Mouse (Mus musculus) liver, embryonic 15.5 days (tissue): Measurements from ENCODE around the gene Lekr1. TPM values are rescaled to one million over a fixed set of nuclear protein-coding genes. Genes with fewer than 3 reads are reported as not detected.
"Not testable (repeated sequence)": the region's sequence is repeated elsewhere in the genome, so short reads cannot be mapped to it uniquely, and the experiment has no call there.

ENCODE experiments used
- ATAC-seq: fragments of 200-750 bp; cut with Nextera tagmentation; 2 replicates; pipeline ENCODE4 v1.8.0; 2017; ENCODE audit warnings: moderate number of reproducible peaks, mild to moderate bottlenecking, moderate library complexity; ENCODE audit not compliant: insufficient read depth
- H3K27ac ChIP-seq: fragments of 300-500 bp; sonication (generic); replicated peaks from 2 replicates; pipeline ENCODE4 v1.5.1; 2015; ENCODE audit warnings: mild to moderate bottlenecking, inconsistent platforms
- H3K27me3 ChIP-seq: fragments of 300-500 bp; sonication (generic); 2 replicates; pipeline ENCODE4 v1.6.1; 2015; ENCODE audit warnings: mild to moderate bottlenecking, inconsistent platforms
- H3K36me3 ChIP-seq: fragments of 300-500 bp; sonication (generic); replicated peaks from 2 replicates; pipeline ENCODE4 v1.6.1; 2015; ENCODE audit warnings: moderate library complexity, mild to moderate bottlenecking, inconsistent platforms
- H3K4me1 ChIP-seq: fragments of 300-500 bp; sonication (generic); replicated peaks from 2 replicates; pipeline ENCODE4 v1.6.1; 2015; ENCODE audit warnings: inconsistent platforms
- H3K4me2 ChIP-seq: fragments of 300-500 bp; sonication (generic); 2 replicates; pipeline ENCODE4 v1.6.1; 2015; ENCODE audit warnings: moderate library complexity, mild to moderate bottlenecking, inconsistent platforms
- H3K4me3 ChIP-seq: fragments of 300-500 bp; sonication (generic); replicated peaks from 2 replicates; pipeline ENCODE4 v1.5.1; 2015; ENCODE audit warnings: mild to moderate bottlenecking, inconsistent platforms
- H3K9ac ChIP-seq: fragments of 300-500 bp; sonication (generic); 2 replicates; pipeline ENCODE4 v1.6.1; 2015; ENCODE audit warnings: moderate library complexity, mild to moderate bottlenecking, inconsistent platforms
- H3K9me3 ChIP-seq: fragments of 300-500 bp; sonication (generic); replicated peaks from 2 replicates; pipeline ENCODE4 v1.6.1; 2016; ENCODE audit warnings: inconsistent platforms
- WGBS: fragments of 180-500 bp; shearing (Covaris S2); methylation state at CpG from one replicate; pipeline ENCODE4 v1.1.7; 2015; ENCODE audit warnings: mixed read lengths; ENCODE audit not compliant: insufficient replicate concordance; 5-methylcytosine and 5-hydroxymethylcytosine counted together
- polyA plus RNA-seq: library from polyadenylated mRNA; unstranded; fragments of >200 nt; fragmentation: Nextera tagmentation; extraction: Ambion mirVana; gene quantifications from 2 replicates; pipeline ENCODE4 v1.2.1, GENCODE M21; 2015

Gene Lekr1
- polyA plus RNA-seq, 1 experiment from 2014 or later: 0.88 TPM

DNA sequence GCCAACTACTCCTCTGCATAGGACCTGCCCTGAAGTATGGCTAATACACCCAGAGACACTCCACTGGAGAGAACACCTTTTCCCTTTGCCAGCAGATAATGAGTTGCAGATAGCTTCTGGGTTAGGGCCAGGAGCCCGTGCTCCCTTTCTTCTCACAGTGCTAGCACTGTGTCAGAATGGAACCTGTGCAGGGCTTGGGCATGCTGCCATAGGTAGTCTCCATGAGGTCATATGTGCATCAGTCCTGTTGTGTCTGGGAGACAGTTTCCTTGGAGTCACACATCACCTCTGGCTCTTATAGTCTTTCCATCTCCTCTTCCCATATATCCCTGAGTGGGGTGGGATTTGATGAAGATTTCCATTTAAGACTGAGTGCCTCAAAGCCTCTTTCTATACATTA lies 33.7 kb downstream of the Lekr1 start:
- H3K9me3 ChIP-seq: no peaks in the 10 kb centered on the region
- H3K27ac ChIP-seq: no peak overlapping the region
- H3K9ac ChIP-seq: no peak overlapping the region
- no peaks in the 10 kb centered on the region for H3K4me1 ChIP-seq
- ATAC-seq: no peak
- H3K36me3 ChIP-seq: no peaks in the 10 kb centered on the region
- no peak overlapping the region for H3K4me3 ChIP-seq
- no peaks in the 10 kb centered on the region for H3K27me3 ChIP-seq
- 29% methylated on average over 1 of the region's 1 CpGs for WGBS
- H3K4me2 ChIP-seq: no peak overlapping the region

DNA sequence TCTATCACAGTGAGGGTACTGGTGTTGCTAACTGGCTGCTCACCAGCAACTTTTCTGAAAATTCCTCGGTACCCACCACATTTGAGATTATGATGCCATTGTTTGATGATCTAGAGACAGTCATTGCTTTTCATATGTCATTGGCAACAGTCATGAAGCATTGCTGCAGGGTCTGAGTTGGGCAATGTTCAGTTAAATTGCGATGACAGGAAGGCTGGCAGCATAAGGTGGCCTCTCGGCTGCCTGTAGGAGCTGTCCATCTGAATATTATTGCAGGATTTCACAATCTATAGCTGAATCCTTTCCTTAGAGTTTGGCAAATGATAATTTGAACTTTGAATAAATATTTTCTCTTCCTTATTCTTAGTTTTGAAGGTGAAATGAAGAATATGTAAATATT lies 48.3 kb downstream of the Lekr1 start:
- H3K27ac ChIP-seq: no peak overlapping the region
- H3K4me3 ChIP-seq: no peak overlapping the region
- H3K9me3 ChIP-seq: no peaks in the 10 kb centered on the region
- H3K9ac ChIP-seq: no peak overlapping the region
- no peaks in the 10 kb centered on the region for H3K27me3 ChIP-seq
- no peaks in the 10 kb centered on the region for H3K4me1 ChIP-seq
- no peak overlapping the region for H3K4me2 ChIP-seq
- WGBS: 61% methylated on average over 3 of the region's 3 CpGs
- no peak for ATAC-seq
- H3K36me3 ChIP-seq: no peaks in the 10 kb centered on the region

DNA sequence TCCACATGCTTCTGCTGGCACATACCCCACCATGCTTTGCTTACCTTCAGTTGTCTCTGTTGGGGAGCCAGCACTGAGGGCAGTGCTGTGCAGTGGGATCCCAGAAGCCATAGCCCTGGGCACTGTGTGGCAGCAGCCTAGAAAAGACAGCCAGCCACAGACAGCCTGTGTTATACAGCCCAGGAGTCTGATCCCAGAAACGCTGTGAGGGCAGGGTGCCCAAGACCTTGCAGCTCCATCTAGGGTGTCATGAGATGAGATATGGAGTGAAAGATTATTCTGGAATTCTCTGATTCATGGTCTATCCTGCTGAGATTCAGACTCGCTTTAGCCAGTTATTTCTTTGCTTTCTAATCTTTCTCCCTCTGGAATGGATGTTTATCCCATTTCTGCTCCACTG lies 51.4 kb downstream of the Lekr1 start:
- Histone ChIP-seq H3K4me3 (no peak overlapping the region), H3K4me1 (no peaks in the 10 kb centered on the region), H3K9ac (no peak overlapping the region), H3K27me3 (no peaks in the 10 kb centered on the region), H3K4me2 (no peak overlapping the region), H3K9me3 (no peaks in the 10 kb centered on the region), H3K27ac (no peak overlapping the region), H3K36me3 (no peaks in the 10 kb centered on the region)
- 51% methylated on average over 2 of the region's 2 CpGs for WGBS
- no peak for ATAC-seq

DNA sequence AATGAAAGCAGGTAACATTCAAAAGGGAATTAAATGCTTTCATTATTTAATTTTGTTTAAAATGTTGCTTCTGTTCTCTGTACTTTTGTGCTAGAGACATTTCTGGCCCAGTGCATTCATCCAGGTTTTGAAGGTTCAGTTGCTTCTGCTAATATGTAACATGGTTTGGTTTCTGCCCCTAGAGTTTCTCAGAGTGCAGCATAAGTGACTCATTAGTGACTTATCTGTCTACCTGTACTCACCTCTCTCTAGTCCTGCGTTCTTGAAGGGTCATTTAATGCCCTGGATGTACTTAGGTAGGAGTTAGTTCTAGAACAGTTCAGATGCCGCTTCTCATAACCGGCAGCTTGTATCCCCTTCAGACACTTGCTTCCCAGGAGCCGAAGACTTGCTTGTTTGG lies 56.9 kb downstream of the Lekr1 start:
- H3K9me3 ChIP-seq: no peaks in the 10 kb centered on the region
- no peak overlapping the region for H3K27ac ChIP-seq
- H3K4me2 ChIP-seq: no peak overlapping the region
- WGBS: 70% methylated on average over 4 of the region's 4 CpGs
- ATAC-seq: no peak
- no peak overlapping the region for H3K4me3 ChIP-seq
- no peaks in the 10 kb centered on the region for H3K27me3 ChIP-seq
- H3K36me3 ChIP-seq: no peaks in the 10 kb centered on the region
- no peak overlapping the region for H3K9ac ChIP-seq
- H3K4me1 ChIP-seq: no peaks in the 10 kb centered on the region

DNA sequence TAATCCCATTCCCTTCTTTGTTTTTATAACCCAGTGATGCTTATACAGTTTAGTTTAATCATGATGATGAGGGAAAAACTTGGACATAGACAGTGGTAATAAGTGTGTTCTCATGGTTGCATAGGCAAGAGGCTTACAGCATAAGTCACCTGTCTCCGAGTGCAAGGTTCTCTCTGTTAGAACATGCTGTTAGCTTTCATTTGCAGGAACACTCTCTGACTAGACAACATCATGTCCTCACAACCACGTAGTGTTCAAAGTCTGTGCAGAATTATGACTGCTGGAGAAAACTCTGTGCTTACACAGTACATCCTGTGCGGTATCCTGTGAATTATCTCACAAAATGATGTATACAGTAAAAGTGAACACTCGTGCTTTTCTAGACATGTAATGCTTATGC lies 57.6 kb downstream of the Lekr1 start:
- no peaks in the 10 kb centered on the region for H3K36me3 ChIP-seq
- 57% methylated on average over 4 of the region's 4 CpGs for WGBS
- ATAC-seq: no peak

DNA sequence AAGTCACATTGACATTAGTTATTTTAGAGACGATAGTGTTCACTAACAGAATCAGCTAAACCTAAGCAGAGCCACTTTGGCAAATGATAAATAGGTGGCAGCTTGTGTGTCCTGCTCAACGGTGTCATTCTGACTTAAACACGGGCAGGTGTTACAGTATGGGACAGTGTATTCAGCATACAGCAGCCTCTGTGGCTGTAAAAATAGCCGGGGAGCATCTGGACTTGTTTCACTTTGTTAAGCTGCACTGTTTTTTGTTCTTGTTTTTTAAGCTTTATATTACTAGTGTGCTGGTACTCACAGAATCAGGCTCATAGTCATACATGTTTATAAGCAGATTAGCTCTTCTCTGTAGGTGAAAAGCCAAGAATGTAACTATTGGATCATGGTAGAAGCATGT lies 71.8 kb downstream of the Lekr1 start:
- H3K9me3 ChIP-seq: no peaks in the 10 kb centered on the region
- H3K27ac ChIP-seq: no peak overlapping the region
- H3K9ac ChIP-seq: no peak overlapping the region
- H3K4me2 ChIP-seq: no peak overlapping the region
- no peak overlapping the region for H3K4me3 ChIP-seq
- no peaks in the 10 kb centered on the region for H3K27me3 ChIP-seq
- no peaks in the 10 kb centered on the region for H3K36me3 ChIP-seq
- no peaks in the 10 kb centered on the region for H3K4me1 ChIP-seq
- no peak for ATAC-seq
- WGBS: 64% methylated on average over 4 of the region's 4 CpGs

More for the DNA sequence above, 57.6 kb downstream of the Lekr1 start:
- Histone ChIP-seq H3K4me3 (no peak overlapping the region), H3K9ac (no peak overlapping the region), H3K4me1 (no peaks in the 10 kb centered on the region), H3K9me3 (no peaks in the 10 kb centered on the region), H3K27me3 (no peaks in the 10 kb centered on the region), H3K27ac (no peak overlapping the region), H3K4me2 (no peak overlapping the region)

DNA sequence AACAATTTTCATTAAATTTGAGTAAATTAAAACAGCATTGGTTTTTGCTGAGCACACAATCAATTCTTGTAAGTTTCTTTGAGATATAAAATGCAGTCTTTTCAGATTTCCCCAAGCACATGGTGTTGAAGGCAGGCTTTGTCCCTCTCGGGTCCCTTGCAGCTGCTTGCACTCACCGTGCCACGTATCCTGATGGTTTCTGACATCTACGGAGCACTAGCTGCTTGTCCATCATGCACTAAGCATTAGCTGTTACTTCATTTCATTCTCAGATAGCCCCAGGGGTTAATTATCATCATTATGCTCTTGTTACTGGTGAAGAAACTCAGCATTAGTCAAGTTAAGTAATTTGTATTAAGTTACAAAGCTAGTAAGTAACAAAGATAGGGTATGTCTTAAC lies 78.9 kb downstream of the Lekr1 start:
- Histone ChIP-seq H3K4me1 (no peaks in the 10 kb centered on the region), H3K9me3 (no peaks in the 10 kb centered on the region), H3K4me2 (no peak overlapping the region), H3K27me3 (no peaks in the 10 kb centered on the region), H3K27ac (no peak overlapping the region), H3K9ac (no peak overlapping the region), H3K36me3 (no peaks in the 10 kb centered on the region), H3K4me3 (no peak overlapping the region)
- WGBS: 69% methylated on average over 4 of the region's 4 CpGs
- ATAC-seq: no peak

DNA sequence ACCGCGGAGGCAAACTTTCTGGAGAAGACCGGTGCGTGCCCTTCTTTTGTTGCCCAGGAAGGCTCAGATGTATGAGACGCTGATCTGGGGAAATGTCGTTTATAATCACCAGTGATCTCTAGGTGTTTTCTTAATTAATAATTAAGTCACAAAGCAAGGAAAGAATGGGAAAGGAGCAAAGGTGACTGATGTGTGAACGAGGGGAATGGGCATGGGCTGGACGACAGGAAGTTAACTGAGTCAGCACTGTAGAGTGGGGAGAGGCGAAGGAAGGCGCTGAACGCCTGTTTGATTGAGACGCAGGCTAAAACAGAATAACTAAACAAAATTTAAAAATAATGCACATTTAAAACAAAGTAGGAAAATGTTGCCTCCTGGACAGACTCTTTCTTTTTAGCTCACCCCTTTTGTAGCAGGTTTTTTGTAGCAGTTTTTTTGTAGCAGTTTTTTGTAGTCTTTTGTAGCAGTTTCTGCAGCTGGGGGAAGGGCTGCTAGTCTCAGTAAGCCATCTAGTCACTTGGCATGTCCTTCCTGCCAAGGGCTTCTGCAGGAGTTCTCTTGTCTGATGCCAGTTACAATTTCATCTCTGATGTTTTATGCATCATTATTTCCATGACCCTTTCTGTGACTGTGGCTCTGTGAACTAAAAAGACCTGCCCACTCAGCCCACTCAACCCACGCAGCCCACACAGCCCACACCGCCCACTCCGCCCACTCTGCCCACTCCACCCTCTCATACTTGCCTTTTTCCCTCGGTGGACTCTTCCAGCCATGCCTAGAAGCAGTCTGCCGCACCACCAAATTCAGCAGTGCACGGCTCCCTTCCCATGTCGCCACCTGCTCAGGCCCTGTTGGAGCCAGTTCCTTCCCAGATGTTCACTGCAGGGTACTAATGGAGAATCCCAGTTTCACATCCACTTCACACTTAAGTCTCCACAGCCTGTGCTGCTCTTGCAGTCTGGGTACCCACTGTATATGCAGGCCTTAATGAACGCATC lies 98.8 kb downstream of the Lekr1 start:
- Histone ChIP-seq H3K4me2 (no peak overlapping the region), H3K4me1 (no peaks in the 10 kb centered on the region), H3K4me3 (no peak overlapping the region), H3K9ac (no peak overlapping the region), H3K27ac (no peak overlapping the region), H3K27me3 (no peaks in the 10 kb centered on the region), H3K36me3 (no peaks in the 10 kb centered on the region), H3K9me3 (no peaks in the 10 kb centered on the region)
- ATAC-seq: no peak
- WGBS: 60% methylated on average over 20 of the region's 20 CpGs

DNA sequence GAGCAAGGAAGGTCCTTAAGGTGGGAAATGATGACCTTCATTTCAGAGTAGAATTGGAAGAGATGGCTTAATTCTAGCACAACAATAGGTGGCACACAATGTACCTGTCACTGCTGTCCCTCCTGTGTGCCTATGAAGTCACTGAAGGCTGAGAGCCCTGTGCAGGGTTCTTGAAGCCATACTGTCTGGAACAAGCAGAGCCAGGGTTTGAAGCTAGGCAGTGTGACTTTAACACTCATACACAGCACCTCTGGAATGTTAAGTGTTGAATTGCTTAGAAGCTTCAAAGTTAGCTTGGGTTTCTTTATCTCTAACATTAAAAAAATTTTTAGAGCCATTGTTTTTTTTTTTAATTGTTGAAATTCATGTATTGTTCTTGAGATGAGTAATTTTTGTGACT lies 100.4 kb downstream of the Lekr1 start:
- Histone ChIP-seq H3K9ac (no peak overlapping the region), H3K27me3 (no peaks in the 10 kb centered on the region), H3K4me2 (no peak overlapping the region), H3K27ac (no peak overlapping the region), H3K9me3 (no peaks in the 10 kb centered on the region), H3K4me3 (no peak overlapping the region), H3K4me1 (no peaks in the 10 kb centered on the region), H3K36me3 (no peaks in the 10 kb centered on the region)
- ATAC-seq: no peak

DNA sequence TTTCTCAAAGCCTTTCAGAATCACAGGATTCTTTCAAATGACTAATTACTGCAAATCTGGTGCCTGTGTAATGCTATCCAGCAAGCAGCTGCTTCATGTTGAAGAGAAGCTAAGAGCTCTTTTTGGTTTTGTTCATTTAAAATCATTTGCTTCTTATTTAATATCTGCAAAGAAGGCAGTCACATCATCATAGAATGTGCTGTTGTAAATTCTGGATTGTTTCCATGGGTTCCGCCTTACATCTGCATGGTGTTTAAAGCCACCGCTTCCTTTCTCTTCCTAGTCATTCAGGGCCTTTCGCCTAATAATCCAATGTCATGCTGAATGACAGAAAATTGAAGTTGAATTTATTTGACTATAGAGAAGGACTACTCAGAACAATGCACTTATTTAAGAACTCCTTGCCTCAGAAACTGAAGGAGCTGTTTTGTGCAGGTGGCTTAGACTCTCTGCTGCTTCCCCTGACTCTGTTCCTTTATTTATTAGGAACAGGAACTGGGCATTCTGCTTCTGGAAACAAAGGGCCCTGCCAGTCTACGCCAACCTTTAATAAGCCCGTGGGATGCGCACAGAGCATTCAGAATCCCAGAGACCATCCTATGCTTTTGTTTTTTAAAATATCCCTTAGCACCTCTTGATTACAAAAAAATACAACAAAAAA lies 101.3 kb downstream of the Lekr1 start:
- no peaks in the 10 kb centered on the region for H3K36me3 ChIP-seq
- H3K9me3 ChIP-seq: no peaks in the 10 kb centered on the region
- H3K4me2 ChIP-seq: no peak overlapping the region
- H3K27ac ChIP-seq: no peak overlapping the region
- no peak overlapping the region for H3K9ac ChIP-seq
- WGBS: 79% methylated on average over 6 of the region's 6 CpGs
- no peaks in the 10 kb centered on the region for H3K27me3 ChIP-seq
- no peaks in the 10 kb centered on the region for H3K4me1 ChIP-seq
- H3K4me3 ChIP-seq: no peak overlapping the region
- no peak for ATAC-seq

DNA sequence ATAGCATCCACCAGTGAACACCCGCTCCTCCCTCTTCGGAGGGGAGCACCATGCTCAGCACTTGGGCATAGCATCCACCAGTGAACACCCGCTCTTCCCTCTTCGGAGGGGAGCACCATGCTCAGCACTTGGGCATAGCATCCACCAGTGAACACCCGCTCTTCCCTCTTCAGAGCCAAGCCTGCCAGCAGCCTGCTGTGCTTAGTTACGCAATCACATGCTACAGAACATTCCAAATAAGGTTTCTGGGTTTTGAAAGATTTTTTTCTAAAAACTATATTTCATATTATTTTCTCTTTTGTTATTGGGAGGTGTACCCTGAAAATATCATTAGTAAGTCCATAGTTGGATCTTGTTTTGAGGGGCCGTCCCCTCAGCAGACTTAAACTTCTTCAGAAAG lies 103.6 kb downstream of the Lekr1 start:
- H3K4me1 ChIP-seq, H3K27ac ChIP-seq, H3K36me3 ChIP-seq, H3K4me2 ChIP-seq, H3K27me3 ChIP-seq, ATAC-seq, H3K4me3 ChIP-seq, H3K9me3 ChIP-seq, H3K9ac ChIP-seq: not testable (repeated sequence)
- WGBS: 70% methylated on average over 6 of the region's 7 CpGs
